Comparison of ENCODE assay signal across 20 mouse cellular contexts in genomic region chr5:3477711-3478110, GRCm38 (mm10).
DNase-seq lines count a peak whose midpoint lies in the region; ATAC-seq and TF ChIP-seq lines count a peak whose summit lies in the region.
"Had no signal": no experiment of that assay in that cellular context is flagged by ENCODE, and none has a peak within 500 bp of the region (broad histone marks: within the 10 kb centered on the region; RNA-seq: fewer than 3 reads in every experiment).

No protein-coding gene starts in this region.

- peaks cover 16% of the 10 kb centered on the region; the same call in 1 of the 2 replicates for H3K79me2 ChIP-seq in MEL (ENCODE audit: control insufficient read depth, insufficient read depth, low read length, poor library complexity)

- no peak for TF ChIP-seq RAD21 in MEL (IDR thresholded peaks at IDR 0.05; ENCODE audit: low read depth, low read length)

- H3K4me3 ChIP-seq in limb, embryonic 11.5 days (ENCODE audit: low read depth, low read length), result no peak overlapping the region
- H3K4me3 ChIP-seq in limb, embryonic 10.5 days, result no peak overlapping the region
- H3K4me3 ChIP-seq in MEL (ENCODE audit: control insufficient read depth in 1 of 2, insufficient read depth in 1 of 2, low read depth in 2 of 2, low read length in 2 of 2), result peak overlapping the region in 1 of 2 experiments; percentile 18; a peak in 1 of 4 replicates
- H3K4me3 ChIP-seq: embryonic facial prominence, embryonic 10.5 days; embryonic facial prominence, embryonic 12.5 days; forebrain, embryonic 13.5 days; forebrain, embryonic 15.5 days had no signal

- H3K27me3 ChIP-seq in limb, embryonic 11.5 days (ENCODE audit: control insufficient read depth, insufficient read depth, low read length), result no peaks in the 10 kb centered on the region
- H3K27me3 ChIP-seq in limb, embryonic 10.5 days (ENCODE audit: low read depth, poor library complexity, severe bottlenecking), result no peaks in the 10 kb centered on the region
- H3K27me3 ChIP-seq in MEL (ENCODE audit: control insufficient read depth in 1 of 2, insufficient read depth in 2 of 2, low read length in 2 of 2), result no peaks in the 10 kb centered on the region
- H3K27me3 ChIP-seq: CH12.LX; embryonic facial prominence, embryonic 12.5 days; forebrain, embryonic 13.5 days; forebrain, embryonic 15.5 days; Patski had no signal

- H3K4me2 ChIP-seq in limb, embryonic 11.5 days (ENCODE audit: low read depth, severe bottlenecking), result no peak overlapping the region
- H3K4me2 ChIP-seq: embryonic facial prominence, embryonic 12.5 days; forebrain, embryonic 13.5 days; forebrain, embryonic 15.5 days had no signal

- TF ChIP-seq EP300 in MEL (IDR thresholded peaks at IDR 0.05; ENCODE audit: low read depth in 1 of 2, low read length in 2 of 2), result no peak

- no peaks in the 10 kb centered on the region for H3K9me3 ChIP-seq in limb, embryonic 11.5 days (ENCODE audit: control insufficient read depth, low read length)
- no peaks in the 10 kb centered on the region for H3K9me3 ChIP-seq in limb, embryonic 10.5 days (replicated peaks)
- no peaks in the 10 kb centered on the region for H3K9me3 ChIP-seq in MEL (replicated peaks; ENCODE audit: insufficient read depth, low read length)
- H3K9me3 ChIP-seq: embryonic facial prominence, embryonic 10.5 days; embryonic facial prominence, embryonic 12.5 days; forebrain, embryonic 13.5 days; forebrain, embryonic 15.5 days; G1E had no signal

- peak; percentile 14 for DNase-seq in limb, embryonic 11.5 days (ENCODE audit: low spot score)
- no peak for DNase-seq in limb, embryonic 10.5 days (ENCODE audit: low spot score)
- no peak for DNase-seq in MEL (ENCODE audit: low read depth, low spot score)
- DNase-seq in heart, postnatal 4 days, result no peak
- no peak for DNase-seq in ovary, postnatal 10 days (ENCODE audit: low spot score)
- DNase-seq: adrenal gland, adult 8-10 months; adrenal gland, postnatal 14 days; adrenal gland, postnatal 36 days; B cell, adult 2 months; cerebellum, adult 11-12 months; cerebellum, adult 9-10 months; forebrain, postnatal 0 days had no signal

- TF ChIP-seq CTCF in MEL (IDR thresholded peaks at IDR 0.05 in 2 of 3, conservative IDR thresholded peaks at IDR 0.05 in 1 of 3; ENCODE audit: control insufficient read depth in 1 of 3, insufficient read depth in 1 of 3, low read depth in 2 of 3, low read length in 3 of 3, poor library complexity in 1 of 3, severe bottlenecking in 1 of 3), result no peak

- no peak overlapping the region for H3K9ac ChIP-seq in limb, embryonic 11.5 days (ENCODE audit: low read length)
- H3K9ac ChIP-seq in MEL (ENCODE audit: control insufficient read depth, low read depth, low read length, poor library complexity, severe bottlenecking), result no peak overlapping the region
- H3K9ac ChIP-seq: embryonic facial prominence, embryonic 12.5 days; forebrain, embryonic 13.5 days; forebrain, embryonic 15.5 days; forebrain, postnatal 0 days had no signal

- H3K36me3 ChIP-seq in limb, embryonic 11.5 days (ENCODE audit: control insufficient read depth, insufficient read depth, low read length), result no peaks in the 10 kb centered on the region
- 0 out of 2 replicates have a peak, but pooled peaks cover 8% of the 10 kb centered on the region for H3K36me3 ChIP-seq in limb, embryonic 10.5 days
- peaks cover 33 to 52% of the 10 kb centered on the region in 2 experiments for H3K36me3 ChIP-seq in MEL (ENCODE audit: control insufficient read depth in 1 of 2, insufficient read depth in 2 of 2, low read length in 2 of 2)
- H3K36me3 ChIP-seq: embryonic facial prominence, embryonic 10.5 days; embryonic facial prominence, embryonic 12.5 days; forebrain, embryonic 15.5 days had no signal

- 93% methylated on average over 3 of the region's 3 CpGs for WGBS in limb, embryonic 11.5 days
- 83% methylated on average over 3 of the region's 3 CpGs for WGBS in limb, embryonic 10.5 days

- no peak overlapping the region for H3K27ac ChIP-seq in limb, embryonic 11.5 days (replicated peaks; ENCODE audit: low read depth, low read length)
- no peak overlapping the region for H3K27ac ChIP-seq in limb, embryonic 10.5 days
- peak overlapping the region; percentile 29; the same call in 1 of the 2 replicates for H3K27ac ChIP-seq in MEL (ENCODE audit: control insufficient read depth, low read depth, low read length)
- H3K27ac ChIP-seq: embryonic facial prominence, embryonic 10.5 days; embryonic facial prominence, embryonic 12.5 days; forebrain, embryonic 13.5 days; forebrain, embryonic 15.5 days had no signal

- no peaks in the 10 kb centered on the region for H3K4me1 ChIP-seq in limb, embryonic 11.5 days (ENCODE audit: control insufficient read depth, insufficient read depth, low read length)
- H3K4me1 ChIP-seq in limb, embryonic 10.5 days, result no peaks in the 10 kb centered on the region
- H3K4me1 ChIP-seq in MEL (ENCODE audit: control insufficient read depth in 1 of 2, insufficient read depth in 2 of 2, low read length in 2 of 2), result peaks cover 15 to 17% of the 10 kb centered on the region in 2 experiments
- H3K4me1 ChIP-seq: embryonic facial prominence, embryonic 10.5 days; embryonic facial prominence, embryonic 12.5 days; forebrain, embryonic 13.5 days; forebrain, embryonic 15.5 days had no signal

- no peak for TF ChIP-seq POLR2A in MEL (IDR thresholded peaks at IDR 0.05; ENCODE audit: control insufficient read depth in 1 of 2, insufficient read depth in 1 of 2, low read depth in 1 of 2, low read length in 2 of 2, poor library complexity in 1 of 2)

- ATAC-seq in limb, embryonic 11.5 days (ENCODE audit: insufficient number of reproducible peaks, low FRiP score, low TSS enrichment, low read depth), result no peak
- ATAC-seq in inflammation-experienced regulatory T-cells, adult 6 months, result peak; percentile 61
- ATAC-seq: forebrain, embryonic 13.5 days; forebrain, embryonic 15.5 days; forebrain, postnatal 0 days; Patski had no signal

TF ChIP-seq in MEL, 35 proteins besides CTCF, POLR2A, EP300 and RAD21:
- TF ChIP-seq SIN3A (IDR thresholded peaks at IDR 0.05; ENCODE audit: low read length) (0 out of 2 replicates have a peak, but pooled peaks have one; percentile 12), SMC3 (IDR thresholded peaks at IDR 0.05; ENCODE audit: low read depth, low read length) (no peak), ZMIZ1 (IDR thresholded peaks at IDR 0.05; ENCODE audit: low read depth, low read length) (0 out of 2 replicates have a peak, but pooled peaks have one; percentile 29)
